In the genomic region with DNA sequence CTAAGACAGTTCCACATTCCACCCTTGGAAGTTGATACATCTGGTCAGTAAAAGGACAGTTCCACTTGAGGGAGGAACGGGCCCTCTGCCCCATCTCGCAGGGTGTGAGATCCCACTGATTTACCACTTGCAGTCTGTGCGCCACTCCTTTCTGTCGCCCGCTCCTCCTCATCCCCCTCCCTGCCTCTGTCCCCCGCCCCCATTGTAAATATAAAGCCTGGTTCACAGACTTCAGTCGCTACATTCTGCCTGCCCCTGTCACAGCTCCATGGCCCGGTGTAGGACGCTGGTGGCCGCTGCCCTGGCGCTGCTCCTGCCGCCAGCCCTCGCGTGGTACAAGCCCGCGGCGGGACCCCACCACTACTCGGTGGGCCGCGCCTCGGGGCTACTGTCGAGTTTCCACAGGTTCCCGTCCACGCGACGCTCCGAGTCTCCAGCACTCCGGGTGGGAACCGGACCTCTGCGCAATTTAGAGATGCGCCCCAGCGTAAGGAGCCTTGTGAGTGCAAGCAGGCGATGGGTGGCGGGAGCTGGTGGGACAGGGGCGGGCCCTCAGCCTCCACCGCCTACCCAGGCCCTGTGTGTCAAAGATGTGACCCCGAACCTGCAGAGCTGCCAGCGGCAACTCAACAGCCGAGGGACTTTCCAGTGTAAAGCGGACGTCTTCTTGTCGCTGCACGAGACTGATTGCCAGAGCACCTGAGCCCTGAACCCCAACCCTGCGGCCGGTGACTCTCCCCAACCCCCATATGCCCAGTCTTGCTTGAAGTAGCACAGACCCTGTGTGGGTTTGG, we compare ENCODE assay signal across 9 mouse cellular contexts. TPM values are rescaled to one million over a fixed set of nuclear protein-coding genes. Genes with fewer than 3 reads are reported as not detected.
A peak's percentile ranks its signal among the peaks of the same experiment; 100 is the strongest.
DNase-seq lines count a peak whose midpoint lies in the region; ATAC-seq lines count a peak whose summit lies in the region.
"Had no signal": no experiment of that assay in that cellular context is flagged by ENCODE, and none has a peak within 500 bp of the region (broad histone marks: within the 10 kb centered on the region; RNA-seq: fewer than 3 reads in every experiment).

A gene (plus strand): TSS at position 237 of the 794 bp plus-strand sequence.

- 6% methylated on average over 45 of the region's 45 CpGs for WGBS in hindbrain, embryonic 10.5 days
- WGBS in liver, embryonic 16.5 days (ENCODE audit: insufficient replicate concordance), result 16% methylated on average over 45 of the region's 45 CpGs

- DNase-seq in embryo, embryonic 10 days (ENCODE audit: low spot score), result peak; percentile 21
- DNase-seq in embryo, embryonic 9.5 days (ENCODE audit: extremely low spot score), result no peak
- peak; percentile 75 for DNase-seq in A20 (ENCODE audit: low read depth, low spot score)
- DNase-seq in hindbrain, embryonic 10.5 days (ENCODE audit: low spot score), result peak; percentile 30
- DNase-seq in Muller cell, postnatal 12 days (ENCODE audit: inconsistent ontology term), result no peak
- no peak for DNase-seq in thymus, postnatal 36 days
- DNase-seq in left cerebral cortex, adult 9 months (ENCODE audit: low spot score in 2 of 2), result no peak
- DNase-seq: heart, postnatal 4 days had no signal

- H3K9me3 ChIP-seq in hindbrain, embryonic 10.5 days, result no peaks in the 10 kb centered on the region
- no peaks in the 10 kb centered on the region for H3K9me3 ChIP-seq in liver, embryonic 16.5 days (replicated peaks; ENCODE audit: control insufficient read depth, low read length)

- ATAC-seq in liver, embryonic 16.5 days (ENCODE audit: low read depth), result peak; percentile 23

- peak within 1 kb of the TSS; percentile 43 for H3K4me3 ChIP-seq in hindbrain, embryonic 10.5 days
- H3K4me3 ChIP-seq in liver, embryonic 16.5 days (ENCODE audit: low read depth, low read length), result peak within 1 kb of the TSS; percentile 45

- H3K27ac ChIP-seq in hindbrain, embryonic 10.5 days, result peak within 1 kb of the TSS; percentile 73
- peak within 1 kb of the TSS; percentile 58 for H3K27ac ChIP-seq in liver, embryonic 16.5 days (ENCODE audit: low read length)

- peak within 1 kb of the TSS; percentile 59 for H3K4me2 ChIP-seq in liver, embryonic 16.5 days (ENCODE audit: low read depth, low read length)

- H3K36me3 ChIP-seq in hindbrain, embryonic 10.5 days, result peaks cover 89% of the 10 kb centered on the region
- peaks cover 18% of the 10 kb centered on the region for H3K36me3 ChIP-seq in liver, embryonic 16.5 days (ENCODE audit: control insufficient read depth, insufficient read depth)

- H3K4me1 ChIP-seq in hindbrain, embryonic 10.5 days (replicated peaks), result peaks cover 31% of the 10 kb centered on the region
- H3K4me1 ChIP-seq in liver, embryonic 16.5 days (ENCODE audit: control insufficient read depth, low read depth, low read length), result peaks cover 18% of the 10 kb centered on the region

- H3K9ac ChIP-seq in liver, embryonic 16.5 days (ENCODE audit: low read depth, low read length), result peak within 1 kb of the TSS; percentile 37; the same call in 1 of the 2 replicates

- H3K27me3 ChIP-seq in hindbrain, embryonic 10.5 days (ENCODE audit: insufficient read depth, poor library complexity, severe bottlenecking), result peaks cover 35% of the 10 kb centered on the region
- peaks cover 5% of the 10 kb centered on the region for H3K27me3 ChIP-seq in liver, embryonic 16.5 days (ENCODE audit: control insufficient read depth, insufficient read depth, low read depth, low read length)

RNA-seq across cellular contexts. Expression of the gene that starts here (rescaled TPM):
- 0.34 and 0.63 TPM in 2 replicates for polyA plus RNA-seq in hindbrain, embryonic 10.5 days (2016; fragmentation: Nextera tagmentation; extraction: Ambion mirVana)
- polyA plus RNA-seq in liver, embryonic 16.5 days (2015; fragmentation: Nextera tagmentation; extraction: Ambion mirVana), result 16.2 and 16.4 TPM in 2 replicates

Comparison
In these comparisons a context has a peak if more than half of its experiments do, and no peak if none do; other contexts are left out.
1. RNA of the gene that starts here (polyA plus RNA-seq): 16.2 to 16.4 TPM in liver, embryonic 16.5 days; 0.34 to 0.63 TPM in hindbrain, embryonic 10.5 days; every median in the first group is over 10 times any median in the second.
2. DNase-seq: peak in embryo, embryonic 10 days (single experiment) and A20 (single experiment); none in embryo, embryonic 9.5 days (single experiment), Muller cell, postnatal 12 days (single experiment), thymus, postnatal 36 days (0 of 2) and left cerebral cortex, adult 9 months (0 of 2).
3. Peak in DNase-seq, H3K4me3 ChIP-seq and H3K27ac ChIP-seq in hindbrain, embryonic 10.5 days; RNA of the gene not detected or under 1 TPM.